Mouse (Mus musculus): ENCODE measurements around the gene Nuak1.
A peak's percentile ranks its signal among the peaks of the same experiment; 100 is the strongest.
"Not testable (repeated sequence)": the region's sequence is repeated elsewhere in the genome, so short reads cannot be mapped to it uniquely, and the experiment has no call there.

The Nuak1 gene

GRCm38 (mm10) chr10:84440541-84441433 is at the start of gene Nuak1:
Nuak1 (minus strand) TSS chr10:84440597.
- DNase-seq = peak; percentile 84

GRCm38 (mm10) chr10:84490115-84490514 is 49.7 kb upstream of the Nuak1 start:
- no peak for DNase-seq

GRCm38 (mm10) chr10:84488315-84488714 is 47.9 kb upstream of the Nuak1 start:
- DNase-seq = peak; percentile 47

- DNase-seq = no peak
Measured at GRCm38 (mm10) chr10:84484661-84485060, 44.3 kb upstream of the Nuak1 start.

- no peak for DNase-seq
Measured at GRCm38 (mm10) chr10:84483553-84483952, 43.2 kb upstream of the Nuak1 start.

GRCm38 (mm10) chr10:84483069-84483468 is 42.7 kb upstream of the Nuak1 start:
- no peak for DNase-seq

GRCm38 (mm10) chr10:84482418-84482817 is 42.0 kb upstream of the Nuak1 start:
- DNase-seq = not testable (repeated sequence)

GRCm38 (mm10) chr10:84481327-84481671 is 40.9 kb upstream of the Nuak1 start:
- peak; percentile 53 for DNase-seq

- DNase-seq = no peak
Measured at GRCm38 (mm10) chr10:84480667-84481326, 40.4 kb upstream of the Nuak1 start.

GRCm38 (mm10) chr10:84480146-84480545 is 39.7 kb upstream of the Nuak1 start:
- no peak for DNase-seq

GRCm38 (mm10) chr10:84477613-84478076 is 37.2 kb upstream of the Nuak1 start:
- no peak for DNase-seq

GRCm38 (mm10) chr10:84477045-84477612 is 36.7 kb upstream of the Nuak1 start:
- DNase-seq = no peak

- no peak for DNase-seq
Measured at GRCm38 (mm10) chr10:84467555-84468164, 27.3 kb upstream of the Nuak1 start.

GRCm38 (mm10) chr10:84465511-84465910 is 25.1 kb upstream of the Nuak1 start:
- DNase-seq = no peak

GRCm38 (mm10) chr10:84460420-84461101 is 20.2 kb upstream of the Nuak1 start:
- no peak for DNase-seq

- DNase-seq = no peak
Measured at GRCm38 (mm10) chr10:84458094-84458493, 17.7 kb upstream of the Nuak1 start.

GRCm38 (mm10) chr10:84457539-84457938 is 17.1 kb upstream of the Nuak1 start:
- DNase-seq = no peak

- no peak for DNase-seq
Measured at GRCm38 (mm10) chr10:84456632-84457320, 16.4 kb upstream of the Nuak1 start.

- peak; percentile 28 for DNase-seq
Measured at GRCm38 (mm10) chr10:84451883-84452282, 11.5 kb upstream of the Nuak1 start.

- DNase-seq = peak; percentile 59
Measured at GRCm38 (mm10) chr10:84450654-84451053, 10.3 kb upstream of the Nuak1 start.

GRCm38 (mm10) chr10:84449733-84450132 is 9.3 kb upstream of the Nuak1 start:
- DNase-seq = no peak

GRCm38 (mm10) chr10:84447411-84447821 is 7.0 kb upstream of the Nuak1 start:
- DNase-seq = no peak
